Mouse (Mus musculus) right cerebral cortex, postnatal 4 days (tissue): ENCODE results near the gene Tor2a.

Experiments
- DNase-seq: peaks from one replicate; pipeline ENCODE4 v3.0.0-alpha.2; 2022

The Tor2a gene

DNA sequence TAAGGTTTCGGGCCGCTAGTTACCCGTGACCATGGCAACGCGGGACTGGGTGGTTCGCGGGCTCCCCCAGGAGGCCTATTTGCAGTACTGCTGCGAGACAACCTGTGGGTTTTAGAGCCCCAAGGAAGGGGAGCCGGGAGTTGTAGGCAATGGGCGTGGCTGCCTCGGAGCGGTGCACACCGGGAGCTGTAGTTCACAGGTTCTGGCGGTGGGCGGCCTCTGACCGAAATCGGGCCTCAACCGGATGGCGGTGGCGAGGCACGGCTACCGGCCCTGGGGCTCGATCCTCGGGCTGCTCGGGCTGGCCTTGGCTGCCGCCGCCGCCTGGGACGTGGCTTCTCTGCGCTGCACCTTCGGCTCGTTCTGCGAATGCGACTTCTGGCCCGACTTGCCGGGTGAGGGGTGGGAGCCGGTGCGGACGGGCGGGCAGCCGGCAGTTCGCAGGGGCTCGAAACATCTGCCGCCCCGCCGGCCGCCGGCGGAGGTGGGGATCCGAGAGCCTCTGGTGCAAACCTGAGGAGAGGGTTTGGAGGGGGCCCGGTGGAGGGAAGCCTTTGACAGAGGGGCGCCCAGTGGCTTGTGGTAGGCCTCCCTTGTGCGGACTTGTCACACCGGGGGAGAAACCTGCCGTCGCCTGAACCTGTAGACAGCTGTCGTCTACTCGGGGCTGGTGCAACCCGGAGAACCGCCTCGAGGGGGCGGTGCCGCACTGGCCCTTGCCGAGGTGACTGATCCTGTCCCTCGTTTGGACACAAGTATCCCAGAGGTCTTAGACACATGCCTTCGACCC, at the start of gene Tor2a:
Gene Tor2a (plus strand): TSS at position 179 of the 790 bp plus-strand sequence.
- DNase-seq = peak; percentile 94

DNA sequence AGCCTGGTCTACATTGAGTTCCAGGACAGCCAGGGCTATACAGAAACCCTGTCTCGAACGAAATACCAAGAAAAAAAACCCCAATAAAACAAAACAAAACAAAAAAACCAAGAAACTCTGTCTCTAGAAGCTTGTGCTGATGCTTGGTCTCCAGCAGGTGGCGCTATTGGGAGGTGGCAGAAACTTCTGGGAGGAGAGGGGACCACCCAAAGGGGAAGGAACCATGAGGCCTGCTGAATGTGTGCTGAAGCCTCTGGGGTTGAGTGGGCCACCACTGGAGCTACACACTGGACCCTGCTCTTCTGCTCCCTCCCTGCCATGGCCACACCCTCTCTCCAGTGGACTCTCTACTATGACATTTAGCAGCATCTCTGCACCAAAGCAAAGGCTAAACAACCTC, 48.4 kb upstream of the Tor2a start:
- peak; percentile 79 for DNase-seq

DNA sequence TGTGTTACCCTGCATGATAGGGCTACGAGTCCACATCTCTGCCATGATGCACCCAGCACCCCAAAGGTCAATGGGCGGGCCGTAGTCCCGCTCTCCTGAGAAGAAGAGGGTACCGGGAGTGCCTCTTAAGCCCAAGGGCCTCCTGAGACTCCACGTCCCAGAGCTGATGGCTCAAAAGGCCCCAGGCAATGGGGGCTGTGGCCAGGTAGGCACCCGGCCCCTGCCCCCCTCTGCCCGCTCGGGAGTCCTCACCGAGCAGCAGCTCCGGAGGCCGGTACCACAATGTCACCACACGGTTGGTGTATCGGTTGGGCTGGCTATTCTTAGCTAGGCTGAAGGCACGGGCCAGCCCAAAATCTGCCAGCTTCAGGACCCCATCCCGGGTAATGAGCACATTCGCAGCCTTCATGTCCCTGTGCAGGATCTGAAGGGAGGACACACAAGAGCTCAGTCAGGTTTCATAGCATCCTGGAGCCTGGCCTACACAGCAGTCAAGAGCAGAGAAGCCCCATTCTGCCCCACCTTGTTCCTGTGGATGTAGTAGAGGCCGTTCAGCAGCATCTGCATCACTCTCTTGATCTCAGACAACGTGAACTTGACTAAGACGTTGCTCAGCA, 47.4 kb upstream of the Tor2a start:
- DNase-seq = no peak

DNA sequence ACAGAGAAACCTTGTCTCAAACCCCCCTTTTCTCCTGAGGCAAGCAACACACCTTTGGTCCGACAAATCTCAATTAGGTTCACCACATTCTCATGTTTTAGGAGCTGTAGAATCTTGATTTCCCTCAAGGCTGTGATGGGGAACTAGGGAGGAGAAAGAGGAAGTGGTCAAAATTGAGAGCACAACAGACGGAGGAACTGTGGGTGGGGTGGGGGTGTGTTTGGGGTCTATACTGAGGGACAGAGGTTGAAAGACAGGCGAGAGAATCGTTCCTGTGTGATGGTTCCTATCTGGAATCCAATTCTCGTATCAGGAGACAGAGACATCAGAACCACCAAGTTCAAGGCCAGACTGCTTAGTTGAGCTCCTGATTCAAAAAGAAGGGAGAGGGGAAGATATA, 46.6 kb upstream of the Tor2a start:
- DNase-seq = no peak

DNA sequence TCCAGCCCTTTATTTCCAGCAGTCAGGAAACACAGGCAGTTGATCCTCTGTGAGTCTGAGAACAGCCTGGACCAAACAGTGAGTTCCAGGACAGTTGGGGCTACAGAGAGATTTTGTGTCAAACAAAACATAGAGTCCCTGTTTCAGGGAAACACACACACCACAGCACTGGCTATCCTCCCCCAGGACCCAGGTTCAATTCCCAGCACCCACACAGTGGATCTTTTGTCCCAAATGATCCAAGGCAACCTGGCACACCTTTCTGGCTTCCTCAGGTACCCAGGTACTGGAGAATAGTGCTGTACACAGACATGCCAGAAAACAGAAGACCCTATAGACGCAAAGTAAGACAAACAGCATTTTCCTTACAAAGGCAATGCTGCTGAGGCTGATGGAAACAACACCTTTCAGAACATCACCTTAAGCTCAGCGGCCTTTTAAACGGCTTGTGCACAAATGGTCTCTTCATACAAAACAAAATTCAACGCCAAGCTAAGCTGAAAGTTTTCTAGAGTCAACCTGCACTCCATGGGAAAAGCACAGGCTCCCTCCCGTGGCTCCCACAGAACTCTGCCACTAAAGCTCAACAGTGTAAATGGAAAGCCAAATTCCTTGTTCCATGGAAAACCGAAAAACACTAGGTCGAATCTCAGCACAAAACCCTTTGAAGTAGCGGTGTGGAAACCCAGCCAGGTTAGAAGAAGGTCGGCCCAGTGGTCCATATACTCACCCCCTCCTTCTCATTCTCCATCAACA, 45.6 kb upstream of the Tor2a start:
- no peak for DNase-seq

DNA sequence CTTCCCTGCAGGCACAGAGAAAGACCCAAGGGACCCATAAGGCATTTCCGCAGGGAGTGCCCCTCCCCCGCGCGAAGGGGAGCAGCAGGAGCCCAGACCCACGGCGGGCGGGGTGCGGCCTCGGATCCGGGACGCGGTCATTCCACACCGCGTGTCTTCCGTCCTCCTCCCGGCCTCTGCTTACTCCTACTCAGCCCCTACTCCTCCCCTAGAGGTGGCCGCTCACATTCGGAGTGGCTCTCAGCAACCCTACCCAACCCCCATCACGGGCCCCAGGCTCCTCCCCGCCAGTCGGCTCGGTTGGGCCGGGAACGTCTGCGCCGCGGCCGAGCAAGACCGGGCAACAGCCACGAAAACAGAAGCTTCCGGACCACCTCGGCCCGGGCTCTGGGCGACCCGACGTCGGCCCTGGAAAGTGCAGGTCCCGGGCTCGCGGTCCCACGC, 44.9 kb upstream of the Tor2a start:
- DNase-seq = peak; percentile 44

DNA sequence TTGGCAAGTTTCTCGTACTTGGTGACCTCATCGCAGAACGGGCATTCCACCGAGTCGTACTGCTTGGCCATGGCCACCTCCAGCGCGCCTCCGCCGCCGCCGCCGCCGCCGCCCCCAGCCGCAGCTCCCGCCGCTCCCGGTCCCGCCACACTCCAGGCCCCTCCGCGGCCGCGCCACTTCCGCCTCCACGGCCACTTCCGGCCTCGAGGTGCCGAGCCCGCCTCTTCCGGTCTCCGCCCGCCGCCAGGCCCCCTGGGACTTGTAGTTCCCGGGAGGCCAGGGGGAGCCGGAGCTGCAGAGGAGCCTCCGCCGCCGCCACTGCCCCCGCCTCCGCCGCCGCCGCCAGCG, 44.5 kb upstream of the Tor2a start:
- peak; percentile 91 for DNase-seq

DNA sequence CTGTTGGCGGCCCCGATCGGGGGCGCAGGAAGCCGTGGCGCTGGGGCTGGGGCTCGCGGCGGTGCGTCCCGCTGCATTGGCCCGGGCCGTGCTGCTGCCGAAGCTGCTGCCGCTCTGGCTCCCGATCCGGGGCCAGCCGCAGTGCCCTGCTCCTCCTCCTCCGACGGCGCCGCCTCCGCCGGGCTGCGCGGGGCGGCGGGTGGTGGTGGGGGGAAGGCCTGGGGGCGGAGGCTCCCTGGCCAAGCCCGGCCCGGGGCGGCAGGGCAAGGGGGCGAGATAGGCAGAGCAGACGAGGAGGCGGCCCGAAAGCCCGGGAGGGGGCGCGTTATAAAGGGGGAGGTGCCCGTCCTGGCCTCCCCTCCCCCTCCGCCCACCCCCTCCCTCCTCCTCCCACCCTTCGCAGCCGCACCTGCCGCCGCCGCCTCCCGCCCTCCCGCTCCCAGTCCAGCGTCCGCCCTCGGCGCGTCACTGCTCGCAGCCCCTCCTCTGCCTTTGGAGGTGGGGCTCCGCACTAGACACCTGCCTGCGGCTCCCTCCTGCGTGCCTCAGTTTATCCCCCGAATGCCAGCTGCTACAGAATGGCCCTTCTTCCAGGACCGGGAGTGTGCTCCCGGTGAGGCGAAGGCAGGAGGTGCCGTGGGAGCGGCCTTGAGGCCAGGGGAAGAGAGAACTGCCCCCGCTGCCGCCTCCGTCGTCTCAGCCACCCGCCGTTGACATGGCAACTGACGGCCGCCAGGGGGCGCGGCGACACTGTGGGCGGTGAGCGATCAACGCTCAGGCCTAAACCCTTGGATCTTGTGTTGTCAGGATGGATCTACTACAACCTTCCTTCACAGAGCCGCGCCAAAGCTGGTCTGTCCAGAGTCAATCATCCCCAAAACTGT, 43.9 kb upstream of the Tor2a start, which contains the start of gene Cdk9:
Gene Cdk9 (minus strand): TSS at position 143 of the 884 bp plus-strand sequence.
- DNase-seq = peak; percentile 91

DNA sequence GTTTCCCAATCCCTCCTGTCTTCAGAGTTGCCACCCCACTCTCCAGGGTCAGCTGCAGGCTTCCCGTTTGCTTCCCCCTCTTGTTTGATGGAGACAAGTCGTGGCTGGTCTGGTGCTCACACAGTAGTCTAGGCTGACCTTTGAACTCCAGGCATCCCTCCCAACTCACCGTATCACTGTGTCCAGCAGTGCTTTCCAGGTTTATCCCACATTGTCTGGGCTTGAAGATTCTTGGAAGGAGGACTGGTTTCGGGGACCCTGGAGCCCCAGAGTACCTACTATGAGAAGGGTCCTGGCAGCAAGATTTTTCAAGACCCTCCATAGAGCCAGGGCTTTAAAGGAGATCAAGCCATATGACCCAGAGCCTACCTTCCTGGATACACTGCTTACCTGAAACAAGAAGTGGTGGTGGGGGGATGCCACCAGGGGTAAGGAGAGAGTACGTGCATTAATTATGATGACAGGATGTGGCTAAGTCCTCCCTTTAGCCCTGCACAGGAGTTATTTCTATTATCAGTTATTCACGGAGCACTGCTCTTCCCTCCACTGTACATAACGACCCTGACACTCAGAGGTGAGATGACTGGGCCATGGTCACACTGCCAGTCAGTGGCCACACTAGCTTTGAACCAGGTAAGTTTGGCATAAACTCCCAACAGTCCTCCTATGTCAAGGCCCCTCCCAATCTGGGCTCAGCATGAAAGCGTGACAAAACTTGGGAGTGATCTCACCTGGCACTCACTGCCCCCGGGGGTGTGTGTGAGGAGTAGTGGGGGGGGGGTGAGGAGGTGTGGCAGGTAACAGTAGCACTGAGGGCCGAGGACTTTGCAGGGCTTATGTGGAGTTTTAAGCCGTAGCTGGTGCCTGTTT, 42.7 kb upstream of the Tor2a start:
- no peak for DNase-seq

DNA sequence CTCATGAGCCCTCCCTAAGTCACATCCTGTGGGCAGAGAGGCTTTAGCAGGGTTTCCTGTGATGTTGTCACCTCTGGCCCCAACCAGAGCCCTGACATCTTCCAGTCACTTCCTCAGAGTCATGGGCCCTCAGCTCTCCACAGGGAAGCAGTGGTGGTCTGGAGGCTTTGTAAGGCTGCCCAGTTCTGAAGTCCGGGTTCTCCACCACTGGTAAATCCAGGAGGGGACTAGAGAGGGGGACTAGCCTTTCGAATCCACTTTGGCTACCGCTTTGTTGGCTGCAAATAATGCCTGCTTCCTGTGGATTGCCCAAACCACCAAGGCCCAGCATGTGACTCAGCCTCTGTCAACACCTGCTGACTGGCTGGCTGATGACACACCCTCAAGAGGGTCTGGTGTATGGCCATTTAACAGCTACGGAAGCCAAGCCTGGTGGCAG, 42.0 kb upstream of the Tor2a start:
- DNase-seq = no peak

DNA sequence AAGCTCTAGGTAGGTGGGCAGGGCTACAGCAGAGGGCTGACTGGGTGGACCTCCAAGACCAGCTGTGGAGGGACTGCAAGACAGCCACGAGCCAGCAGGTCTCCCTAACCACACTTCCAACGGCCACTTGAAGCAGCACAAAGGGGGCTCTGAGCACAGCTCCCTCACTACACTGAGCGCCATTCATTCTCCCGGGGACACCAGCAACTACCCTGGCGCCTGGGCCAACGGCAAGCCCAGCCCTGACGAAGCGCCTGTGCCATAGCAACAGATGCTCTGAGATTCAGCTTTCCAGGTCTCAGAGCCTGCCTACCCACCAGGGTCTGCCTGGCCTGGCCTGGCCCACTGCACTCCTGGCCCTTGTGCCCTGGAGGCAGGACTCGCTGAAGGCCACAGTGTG, 38.3 kb upstream of the Tor2a start:
- DNase-seq = peak; percentile 29

DNA sequence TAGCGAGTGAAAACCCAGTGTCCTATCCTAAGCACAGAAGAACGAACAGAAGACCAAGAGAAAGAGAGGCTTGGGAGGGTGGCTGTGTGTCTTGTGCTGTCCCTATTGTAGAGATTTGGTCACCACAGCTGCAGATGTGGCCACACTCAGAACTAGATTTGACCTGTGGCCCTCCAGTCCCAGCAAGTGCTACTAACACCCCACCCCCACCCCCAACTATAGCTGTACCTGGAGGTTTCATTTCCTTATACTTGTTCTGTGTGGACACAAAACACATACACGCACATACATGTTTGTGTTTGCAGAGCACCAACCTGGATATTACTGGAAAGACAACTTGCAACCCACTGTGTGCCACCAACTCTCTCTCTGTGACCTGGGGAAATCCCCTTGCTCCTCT, 37.0 kb upstream of the Tor2a start:
- DNase-seq = no peak

DNA sequence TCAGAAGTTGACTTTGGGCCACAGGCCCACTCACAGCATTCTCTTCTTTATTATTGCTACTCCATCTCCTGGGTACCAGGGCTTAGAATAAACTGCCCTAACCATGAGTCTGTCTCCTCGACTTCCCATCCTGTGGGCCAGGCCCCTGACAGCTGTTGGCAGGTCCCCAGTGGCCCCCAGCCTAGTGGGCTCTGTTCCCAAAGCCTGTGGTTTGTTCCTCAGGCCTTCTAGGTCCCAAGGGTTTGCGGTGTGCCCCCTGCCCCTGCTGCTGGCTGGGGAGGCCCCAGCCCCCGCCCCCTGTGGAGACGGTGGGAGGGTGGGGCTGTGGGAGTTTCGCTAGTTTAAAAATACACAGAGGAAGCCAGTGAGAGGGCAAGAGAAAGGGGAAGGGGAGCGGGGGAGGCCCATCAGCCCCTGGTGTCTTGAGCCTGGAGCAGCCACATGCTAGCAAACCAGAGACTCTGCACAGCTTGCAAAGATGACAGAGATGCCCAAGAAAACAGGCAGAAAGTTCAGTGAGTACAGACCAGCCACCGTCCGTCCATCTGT, 36.3 kb upstream of the Tor2a start, which contains the start of gene Sh2d3c:
Gene Sh2d3c (plus strand): TSS at position 375 of the 549 bp plus-strand sequence.
- no peak for DNase-seq

DNA sequence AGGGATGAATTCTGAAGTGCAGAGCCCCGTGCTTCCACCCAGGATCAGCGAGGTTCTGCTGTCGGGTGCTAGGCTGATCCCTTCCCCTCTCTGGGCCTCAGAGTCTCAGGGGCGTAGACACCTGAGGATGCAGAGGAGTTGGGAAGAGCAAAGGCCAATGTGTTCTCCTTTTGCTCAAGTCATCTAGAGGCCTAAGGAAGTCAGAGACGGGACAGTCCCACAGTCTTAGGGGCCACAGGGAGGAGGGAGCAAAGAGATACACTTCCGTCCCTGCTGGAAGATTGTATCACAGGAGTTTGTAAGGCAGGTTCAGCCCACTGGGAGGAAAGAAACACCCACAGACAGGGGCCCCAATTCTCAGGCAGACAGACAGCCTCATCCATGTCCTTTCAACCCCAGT, 35.0 kb upstream of the Tor2a start:
- DNase-seq = no peak

DNA sequence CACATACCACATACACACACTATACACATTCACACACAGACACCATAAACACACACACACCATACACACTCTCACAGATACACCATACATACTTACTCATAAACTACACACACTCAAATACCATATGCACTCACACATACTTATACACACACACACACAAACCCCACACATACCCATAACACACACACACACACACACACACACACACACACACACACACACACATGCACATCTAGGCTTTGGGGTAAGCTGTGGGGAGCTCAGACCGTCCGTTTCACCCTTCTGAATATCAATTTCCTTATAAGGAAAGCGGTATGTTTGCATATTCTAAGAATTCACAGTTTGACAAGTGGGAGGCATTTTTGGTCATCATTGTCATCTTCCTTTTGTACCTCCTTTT, 34.5 kb upstream of the Tor2a start:
- DNase-seq = no peak

DNA sequence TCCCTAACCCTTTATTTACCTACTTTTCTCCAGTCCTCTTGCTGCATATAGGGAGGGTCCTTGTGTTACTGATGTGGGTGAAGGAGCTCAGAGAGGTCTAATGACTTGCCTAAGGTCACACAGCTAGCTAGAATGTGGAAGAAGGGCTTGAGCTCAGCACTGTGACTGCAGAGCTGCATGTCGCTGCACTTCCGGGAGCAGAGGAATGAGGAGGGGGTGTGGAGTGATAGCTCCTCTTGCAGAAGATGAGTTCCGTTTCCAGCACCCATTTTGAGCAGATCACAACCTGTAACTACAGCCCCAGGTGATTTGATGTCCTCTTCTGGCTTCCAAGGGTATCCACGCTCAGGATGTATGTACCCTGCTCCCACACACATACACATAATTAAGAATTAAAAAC, 32.9 kb upstream of the Tor2a start:
- no peak for DNase-seq

DNA sequence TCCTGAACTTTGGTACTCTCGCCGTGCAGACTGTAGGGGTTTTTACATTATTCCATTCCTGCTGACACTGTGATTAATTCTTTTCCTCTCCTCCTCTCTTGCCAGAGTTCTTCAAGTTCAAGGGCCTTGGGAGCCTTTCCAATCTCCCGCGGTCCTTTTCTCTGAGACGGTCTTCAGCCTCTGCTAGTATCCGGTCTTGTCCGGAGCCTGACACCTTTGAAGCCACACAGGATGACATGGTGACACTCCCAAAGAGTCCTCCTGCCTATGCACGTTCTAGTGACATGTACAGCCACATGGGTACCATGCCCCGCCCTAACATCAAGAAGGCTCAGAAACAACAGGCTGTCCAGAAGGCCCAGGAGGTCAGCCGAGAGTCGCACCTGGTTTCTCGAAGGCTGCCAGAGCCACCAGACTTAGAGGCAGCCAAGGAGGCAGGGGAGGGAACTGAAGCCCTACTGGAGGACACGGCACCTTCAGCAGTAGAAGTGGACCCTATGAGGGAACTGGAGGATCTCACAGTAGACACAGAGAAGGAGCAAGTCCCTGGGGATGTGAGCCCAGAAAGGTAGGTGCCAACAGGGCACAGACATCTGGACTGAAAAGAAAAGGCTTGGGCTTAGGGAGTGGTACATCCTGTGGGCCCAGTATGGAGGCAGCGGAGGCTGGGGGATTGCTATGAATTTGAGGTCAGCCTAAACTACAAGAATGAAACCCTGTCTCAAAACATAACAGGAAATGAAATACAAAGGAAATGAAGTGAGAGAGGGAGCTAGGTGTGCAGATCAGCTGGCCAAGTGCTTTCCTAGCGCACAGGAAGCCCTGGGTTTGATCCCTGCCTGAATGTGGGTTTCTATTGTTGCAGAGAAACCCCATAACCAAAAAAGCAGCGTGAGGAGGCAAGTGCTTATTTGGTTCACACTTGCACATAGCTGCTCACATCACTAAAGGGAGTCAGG, 31.9 kb upstream of the Tor2a start:
- DNase-seq = no peak

DNA sequence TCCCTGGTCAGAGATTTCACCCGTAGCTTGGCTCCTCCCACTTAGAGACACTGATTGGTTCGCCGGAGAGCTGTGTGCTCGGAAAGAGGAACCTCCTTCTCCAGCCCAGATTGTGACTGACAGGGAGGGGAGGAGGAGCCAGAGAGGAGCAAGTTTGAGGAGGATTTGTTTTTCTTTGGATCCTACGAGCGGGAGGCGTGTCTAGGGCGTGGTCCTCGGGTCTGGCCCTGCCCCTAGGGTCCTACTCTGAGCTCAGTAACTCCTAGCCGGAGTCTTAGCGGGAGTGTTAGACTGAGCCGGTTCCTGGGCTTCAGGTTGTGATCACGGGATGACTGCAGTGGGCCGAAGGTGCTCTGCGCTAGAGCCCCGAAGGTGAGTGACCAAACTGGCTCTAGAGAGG, 29.6 kb upstream of the Tor2a start:
- DNase-seq = peak; percentile 63

DNA sequence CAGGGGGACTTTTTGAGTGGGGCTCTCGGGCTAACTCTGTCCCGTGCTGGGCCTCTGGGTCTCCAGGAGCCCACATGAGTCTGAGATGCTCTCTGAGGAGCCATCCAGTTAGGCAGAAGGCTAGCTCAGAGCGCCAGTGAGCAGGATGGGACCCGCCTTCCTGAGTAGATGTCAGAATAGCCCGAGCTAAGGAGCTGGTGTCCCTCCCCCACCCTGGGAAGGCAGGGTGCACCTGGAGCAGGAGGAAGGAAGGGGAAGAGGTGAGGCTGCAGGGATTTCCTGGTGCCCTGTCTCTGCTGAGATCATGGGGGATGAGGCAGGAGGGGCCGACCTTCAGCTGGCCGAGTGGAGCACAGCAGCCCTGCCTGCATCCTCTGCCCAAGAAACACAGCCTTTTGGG, 28.6 kb upstream of the Tor2a start:
- no peak for DNase-seq

DNA sequence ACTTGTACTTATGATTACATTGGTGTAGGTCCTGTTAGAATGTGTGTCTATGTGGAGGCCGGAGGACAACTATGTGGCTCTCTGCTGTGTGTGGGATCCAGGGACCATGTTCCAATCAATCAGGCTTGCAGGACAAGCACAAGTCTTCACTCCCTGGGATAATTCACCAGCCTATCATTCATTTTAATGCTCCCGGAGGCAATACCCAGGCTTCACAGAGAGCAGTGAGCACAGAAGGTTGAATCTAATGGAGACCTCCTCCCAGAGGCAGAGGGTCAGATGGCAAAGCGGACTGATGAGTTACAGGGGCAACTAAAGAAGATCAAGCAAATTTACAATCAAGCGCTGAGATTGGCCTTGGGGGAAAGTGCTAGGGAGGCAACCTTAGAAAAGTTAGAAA, 27.5 kb upstream of the Tor2a start:
- no peak for DNase-seq
